Mouse (Mus musculus) ES-Bruce4 (cell line): ENCODE measurements around the gene Chrna10. TPM values are rescaled to one million over a fixed set of nuclear protein-coding genes. Genes with fewer than 3 reads are reported as not detected.

Experiments
- H3K27ac ChIP-seq: 2 replicates; pipeline ENCODE4 v1.5.1; 2012; ENCODE audit warnings: low read length, inconsistent platforms; ENCODE audit not compliant: insufficient read depth
- H3K27me3 ChIP-seq: 2 replicates; pipeline ENCODE4 v1.6.1; 2012; ENCODE audit warnings: mild to moderate bottlenecking, low read length, inconsistent platforms; ENCODE audit not compliant: control insufficient read depth, poor library complexity, insufficient read depth, severe bottlenecking
- H3K36me3 ChIP-seq: 2 replicates; pipeline ENCODE4 v1.6.1; 2012; ENCODE audit warnings: inconsistent platforms, mild to moderate bottlenecking, low read length, moderate library complexity; ENCODE audit not compliant: control insufficient read depth, poor library complexity, insufficient read depth, severe bottlenecking
- H3K4me1 ChIP-seq: one replicate; pipeline ENCODE4 v1.8.1; 2011; ENCODE audit warnings: low read length; ENCODE audit not compliant: control insufficient read depth, insufficient read depth
- H3K4me3 ChIP-seq: 2 replicates; pipeline ENCODE4 v1.5.1; 2011; ENCODE audit warnings: low read depth, mild to moderate bottlenecking, low read length
- H3K9ac ChIP-seq: 2 replicates; pipeline ENCODE4 v1.6.1; 2012; ENCODE audit warnings: low read depth, mild to moderate bottlenecking, inconsistent platforms; ENCODE audit not compliant: poor library complexity, severe bottlenecking
- H3K9me3 ChIP-seq: replicated peaks from 2 replicates; pipeline ENCODE4 v1.6.1; 2012; ENCODE audit warnings: mild to moderate bottlenecking, low read length, inconsistent platforms; ENCODE audit not compliant: control insufficient read depth, poor library complexity, insufficient read depth, severe bottlenecking
- CTCF ChIP-seq: IDR thresholded peaks from one replicate; pipeline ENCODE4 v1.8.1; 2011; ENCODE audit warnings: low read depth, low read length
- EP300 ChIP-seq: IDR thresholded peaks from 2 replicates; pipeline ENCODE4 v1.6.1; 2011; ENCODE audit warnings: low read depth, low read length; ENCODE audit not compliant: insufficient read depth
- POLR2A ChIP-seq: IDR thresholded peaks from one replicate; pipeline ENCODE4 v1.8.1; 2011; ENCODE audit warnings: low read length; ENCODE audit not compliant: insufficient read depth
- polyA plus RNA-seq: library from polyadenylated mRNA; stranded (reverse); fragments of >200 nt; gene quantifications from 2 replicates; pipeline ENCODE4 v1.2.4, GENCODE M21; 2011; ENCODE audit warnings: low read depth; ENCODE audit not compliant: missing spikeins, insufficient read depth, insufficient read length

Chrna10 gene
- polyA plus RNA-seq, 1 experiment = not detected

DNA sequence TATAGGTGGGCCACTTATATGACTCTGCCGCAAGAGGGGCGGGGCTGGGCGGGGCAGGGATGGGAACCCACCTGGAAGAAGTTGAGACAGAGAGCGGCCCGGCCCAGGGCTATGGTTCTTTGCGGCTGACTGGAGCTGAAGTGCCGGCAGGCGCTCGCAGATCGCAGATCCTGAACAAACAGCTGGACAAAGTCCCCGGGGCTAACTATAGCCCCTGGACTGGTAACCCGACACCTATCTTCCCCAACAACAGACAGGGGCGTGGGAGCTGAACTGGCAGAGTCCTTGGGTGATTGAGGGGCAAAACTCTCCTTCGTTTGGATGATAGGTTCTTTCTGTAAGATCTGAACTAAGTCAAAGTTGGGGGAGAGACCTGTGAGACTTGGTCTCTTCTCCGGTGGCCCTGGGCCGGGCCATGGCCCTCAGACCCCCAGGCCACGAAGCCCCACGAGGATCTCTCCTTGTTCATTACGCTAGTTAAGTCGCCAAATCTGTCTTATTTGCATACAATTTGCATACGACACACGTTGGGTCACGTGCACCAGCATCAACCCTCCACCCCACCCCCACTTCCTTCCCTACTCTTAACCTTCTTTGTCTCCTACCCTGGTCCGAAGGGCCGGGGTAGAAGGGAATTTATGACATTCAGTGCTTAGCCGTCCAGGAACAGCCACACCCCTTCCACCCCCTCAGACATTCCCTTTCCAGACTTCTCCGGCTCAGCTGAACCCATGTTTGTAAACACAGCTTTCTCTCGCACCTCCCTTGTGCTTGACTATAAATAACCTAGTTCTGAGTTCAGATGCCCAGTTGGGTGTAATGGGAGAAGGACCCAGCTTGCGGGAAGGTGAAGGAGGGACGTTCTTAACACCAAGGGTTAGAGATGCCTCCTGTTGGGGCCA lies 16.6 kb downstream of the Chrna10 start:
- TF ChIP-seq EP300 = peak; percentile 72
- TF ChIP-seq POLR2A = no peak
- TF ChIP-seq CTCF = no peak
- no peaks in the 10 kb centered on the region for H3K27me3 ChIP-seq
- no peaks in the 10 kb centered on the region for H3K9me3 ChIP-seq
- H3K4me3 ChIP-seq = peak overlapping the region; percentile 24
- 0 out of 2 replicates have a peak overlapping the region, but pooled peaks have one; percentile 2 for H3K9ac ChIP-seq
- H3K4me1 ChIP-seq = peaks cover 9% of the 10 kb centered on the region
- H3K36me3 ChIP-seq = no peaks in the 10 kb centered on the region
- H3K27ac ChIP-seq = peak overlapping the region; percentile 82

DNA sequence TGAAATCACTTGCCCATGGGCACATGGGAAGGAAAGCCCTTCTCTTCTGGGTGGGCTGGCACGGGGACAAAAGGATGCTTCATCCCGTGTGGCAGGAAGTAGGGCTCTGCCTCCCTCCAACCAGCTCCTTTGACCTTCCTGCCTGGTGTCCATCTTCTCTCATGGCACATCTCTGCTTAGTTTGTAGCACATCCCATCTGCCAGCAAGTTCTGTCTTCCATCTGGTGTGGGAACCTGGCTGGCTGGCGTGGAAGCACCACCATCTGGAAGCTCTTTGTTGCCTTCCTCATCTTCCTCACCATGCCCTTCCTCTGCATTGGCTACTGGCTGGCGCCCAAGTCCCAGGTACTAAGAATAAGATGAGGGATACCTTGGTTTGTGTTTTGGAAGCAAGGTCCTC lies 29.3 kb downstream of the Chrna10 start:
- TF ChIP-seq CTCF (no peak), EP300 (no peak), POLR2A (no peak)
- Histone ChIP-seq H3K27ac (no peak overlapping the region), H3K36me3 (no peaks in the 10 kb centered on the region), H3K9me3 (no peaks in the 10 kb centered on the region), H3K4me1 (no peaks in the 10 kb centered on the region), H3K27me3 (no peaks in the 10 kb centered on the region), H3K4me3 (no peak overlapping the region), H3K9ac (no peak overlapping the region)

DNA sequence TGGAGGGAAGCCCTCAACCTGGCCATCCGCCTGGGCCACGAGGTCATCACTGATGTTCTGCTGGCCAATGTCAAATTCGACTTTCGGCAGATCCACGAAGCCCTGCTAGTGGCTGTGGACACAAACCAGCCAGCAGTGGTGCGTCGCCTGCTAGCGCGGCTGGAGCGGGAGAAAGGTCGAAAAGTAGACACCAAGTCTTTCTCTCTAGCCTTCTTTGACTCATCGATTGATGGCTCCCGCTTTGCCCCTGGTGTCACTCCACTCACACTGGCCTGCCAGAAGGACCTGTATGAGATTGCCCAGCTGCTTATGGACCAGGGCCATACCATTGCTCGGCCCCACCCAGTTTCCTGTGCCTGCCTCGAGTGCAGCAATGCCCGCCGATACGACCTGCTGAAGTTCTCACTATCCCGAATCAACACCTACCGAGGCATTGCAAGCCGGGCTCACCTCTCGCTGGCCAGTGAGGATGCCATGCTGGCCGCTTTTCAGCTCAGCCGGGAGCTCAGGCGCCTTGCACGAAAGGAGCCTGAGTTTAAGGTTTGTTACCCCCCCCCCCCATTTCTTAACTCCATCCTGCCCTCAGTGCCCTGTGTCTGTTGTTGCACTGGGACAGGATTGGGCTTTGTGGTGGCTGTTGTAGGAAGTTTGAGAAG lies 32.5 kb downstream of the Chrna10 start:
- Histone ChIP-seq H3K27me3 (no peaks in the 10 kb centered on the region), H3K36me3 (peaks cover 12% of the 10 kb centered on the region), H3K4me3 (no peak overlapping the region), H3K27ac (no peak overlapping the region), H3K9ac (no peak overlapping the region), H3K9me3 (no peaks in the 10 kb centered on the region), H3K4me1 (no peaks in the 10 kb centered on the region)
- no peak for TF ChIP-seq CTCF
- TF ChIP-seq POLR2A = no peak
- TF ChIP-seq EP300 = no peak

DNA sequence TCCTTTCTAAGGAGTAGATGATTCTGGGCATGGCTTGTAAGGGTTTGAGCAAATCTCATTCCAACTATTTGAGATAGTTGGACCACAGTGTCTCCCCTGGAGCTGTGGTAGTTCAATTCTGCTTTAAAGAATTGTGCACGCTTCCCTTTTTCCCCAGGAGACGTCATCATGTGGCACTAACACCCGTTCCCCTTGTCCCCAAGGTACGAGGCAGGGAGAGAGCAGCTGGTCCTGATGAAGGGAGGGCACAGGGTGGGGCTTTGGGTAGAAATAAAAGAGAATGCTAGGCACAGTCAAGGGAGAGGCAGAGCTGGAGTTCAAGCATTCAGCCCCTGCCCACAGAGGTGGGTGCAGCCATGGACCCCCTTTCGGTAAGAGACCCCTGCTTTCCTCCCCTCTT lies 33.8 kb downstream of the Chrna10 start, which contains the start of gene Trpc2:
Trpc2 (plus strand) TSS at position 301 of the 400 bp plus-strand sequence.
- no peaks in the 10 kb centered on the region for H3K27me3 ChIP-seq
- no peak for TF ChIP-seq POLR2A
- TF ChIP-seq EP300 = no peak
- TF ChIP-seq CTCF = no peak
- no peaks in the 10 kb centered on the region for H3K4me1 ChIP-seq
- H3K9ac ChIP-seq = no peak within 1 kb of the TSS
- H3K36me3 ChIP-seq = peaks cover 17% of the 10 kb centered on the region
- H3K9me3 ChIP-seq = no peaks in the 10 kb centered on the region
- no peak within 1 kb of the TSS for H3K4me3 ChIP-seq
- H3K27ac ChIP-seq = no peak within 1 kb of the TSS

DNA sequence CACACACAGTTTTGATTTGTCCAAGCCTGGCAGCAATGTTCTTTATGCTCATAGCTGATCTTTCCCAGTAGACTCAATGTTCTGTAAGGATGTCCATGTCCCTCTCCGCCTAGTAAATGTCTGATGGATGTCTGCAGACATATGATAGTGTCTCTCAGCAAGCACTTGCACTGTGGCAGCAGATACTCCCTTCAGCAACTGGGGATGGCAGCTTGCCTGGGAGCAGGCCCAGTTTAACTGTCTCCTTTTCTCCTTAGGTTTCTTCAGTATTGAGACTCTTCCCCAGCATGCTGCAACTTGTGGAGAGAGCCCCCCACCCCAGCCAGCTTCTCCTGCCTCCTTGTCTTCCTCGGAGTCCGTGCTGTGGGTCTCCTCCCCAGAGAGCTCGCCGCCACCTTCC lies 34.8 kb downstream of the Chrna10 start:
- TF ChIP-seq CTCF = no peak
- TF ChIP-seq POLR2A = no peak
- no peak for TF ChIP-seq EP300
- Histone ChIP-seq H3K9ac (no peak overlapping the region), H3K4me3 (no peak overlapping the region), H3K36me3 (peaks cover 17% of the 10 kb centered on the region), H3K4me1 (no peaks in the 10 kb centered on the region), H3K27ac (no peak overlapping the region), H3K9me3 (no peaks in the 10 kb centered on the region), H3K27me3 (no peaks in the 10 kb centered on the region)

DNA sequence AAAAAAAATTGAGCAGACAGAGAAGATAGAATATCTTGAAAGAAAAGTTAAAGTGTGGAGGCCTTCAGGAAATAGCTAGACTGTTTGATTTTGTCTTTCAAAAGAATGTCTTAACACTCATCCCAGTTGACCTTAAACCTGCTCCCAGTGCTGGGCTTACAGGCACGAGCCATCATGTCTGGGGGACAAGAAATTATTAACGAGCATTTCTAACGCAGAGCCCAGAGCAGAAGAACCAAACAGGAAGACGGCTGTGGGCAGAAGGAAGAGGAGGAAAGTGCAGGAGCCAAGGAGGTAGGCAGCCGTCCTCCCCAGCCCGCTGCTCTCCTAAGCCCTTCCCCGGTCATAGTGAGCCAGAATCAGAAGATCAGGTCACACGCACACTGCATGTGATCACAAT lies 36.3 kb downstream of the Chrna10 start:
- TF ChIP-seq POLR2A (no peak), EP300 (no peak), CTCF (no peak)
- no peaks in the 10 kb centered on the region for H3K27me3 ChIP-seq

More for the DNA sequence above, 36.3 kb downstream of the Chrna10 start:
- H3K4me3 ChIP-seq = no peak overlapping the region
- no peaks in the 10 kb centered on the region for H3K4me1 ChIP-seq
- H3K27ac ChIP-seq = no peak overlapping the region
- peaks cover 17% of the 10 kb centered on the region for H3K36me3 ChIP-seq
- no peak overlapping the region for H3K9ac ChIP-seq
- no peaks in the 10 kb centered on the region for H3K9me3 ChIP-seq
